ENCODE assay signal across 8 mouse cellular contexts in the genomic region with DNA sequence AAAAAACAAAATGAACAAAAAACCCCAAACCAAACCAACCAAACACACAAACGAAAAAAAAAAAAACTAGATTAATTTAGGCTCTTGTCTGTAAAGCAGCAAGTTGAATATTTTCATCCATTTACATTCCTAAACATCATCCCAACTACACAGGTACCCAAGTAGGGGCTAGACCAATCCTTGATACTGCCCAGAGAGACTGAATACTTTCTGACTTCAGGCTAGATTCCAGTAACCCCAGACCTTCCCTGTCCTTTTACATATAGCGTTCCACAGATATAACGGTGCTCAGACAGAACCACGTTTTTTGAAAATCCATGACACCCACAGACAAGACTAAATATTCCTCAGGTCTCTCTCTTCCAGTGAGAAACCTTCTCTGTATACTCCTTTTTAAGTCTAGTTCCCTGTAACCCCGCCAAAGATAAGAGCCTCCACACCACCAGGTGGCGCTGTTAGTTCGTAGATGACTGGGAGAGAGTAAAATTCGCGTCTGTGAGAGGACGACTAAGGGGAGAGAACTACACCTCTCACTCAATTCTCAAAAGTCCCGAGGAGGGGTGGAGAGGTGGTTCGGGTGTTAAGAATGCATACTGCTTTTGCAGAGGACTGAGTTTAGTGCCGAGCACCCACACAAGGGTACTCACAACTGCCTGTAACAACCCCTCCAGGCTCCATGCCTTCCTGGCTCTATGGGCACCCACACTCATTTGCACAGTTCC. TPM values are rescaled to one million over a fixed set of nuclear protein-coding genes. Genes with fewer than 3 reads are reported as not detected.
DNase-seq lines count a peak whose midpoint lies in the region; ATAC-seq and TF ChIP-seq lines count a peak whose summit lies in the region.

No protein-coding gene starts in this region.

- H3K27ac ChIP-seq in forebrain, embryonic 11.5 days (ENCODE audit: low read depth, low read length) = no peak overlapping the region
- peak overlapping the region; percentile 17; the same call in 1 of the 2 replicates for H3K27ac ChIP-seq in heart, embryonic 16.5 days (ENCODE audit: low read length)
- H3K27ac ChIP-seq in liver, embryonic 13.5 days = no peak overlapping the region
- peak overlapping the region; percentile 35; the same call in 1 of the 2 replicates for H3K27ac ChIP-seq in stomach, embryonic 14.5 days (ENCODE audit: low read length)

- peak overlapping the region; percentile 54 for H3K4me2 ChIP-seq in forebrain, embryonic 11.5 days (ENCODE audit: low read depth, low read length, severe bottlenecking)
- peak overlapping the region; percentile 66 for H3K4me2 ChIP-seq in heart, embryonic 16.5 days (ENCODE audit: low read depth, low read length)
- peak overlapping the region; percentile 65 for H3K4me2 ChIP-seq in liver, embryonic 13.5 days
- H3K4me2 ChIP-seq in stomach, embryonic 14.5 days (replicated peaks; ENCODE audit: low read depth, low read length) = peak overlapping the region; percentile 43

- H3K27me3 ChIP-seq in forebrain, embryonic 11.5 days (ENCODE audit: control insufficient read depth, insufficient read depth, low read length) = no peaks in the 10 kb centered on the region
- H3K27me3 ChIP-seq in heart, embryonic 16.5 days (ENCODE audit: control insufficient read depth, insufficient read depth, low read length) = no peaks in the 10 kb centered on the region
- no peaks in the 10 kb centered on the region for H3K27me3 ChIP-seq in liver, embryonic 13.5 days
- H3K27me3 ChIP-seq in stomach, embryonic 14.5 days (ENCODE audit: control insufficient read depth, insufficient read depth, low read length) = no peaks in the 10 kb centered on the region

- peak; percentile 76 for ATAC-seq in forebrain, embryonic 11.5 days (replicated peaks; ENCODE audit: low FRiP score)
- peak; percentile 73 for ATAC-seq in heart, embryonic 16.5 days (replicated peaks; ENCODE audit: extremely low read depth, insufficient read depth, low FRiP score)
- ATAC-seq in liver, embryonic 13.5 days (ENCODE audit: low read depth) = peak; percentile 63
- ATAC-seq in stomach, embryonic 14.5 days (ENCODE audit: insufficient number of reproducible peaks, insufficient read depth, low FRiP score, low read depth) = peak; percentile 76; the same call in 1 of the 2 replicates

- TF ChIP-seq CTCF in brain, embryonic 14.5 days (IDR thresholded peaks at IDR 0.05; ENCODE audit: borderline replicate concordance, extremely low read depth, insufficient read depth, insufficient read length) = peak; percentile 77; the same call in 1 of the 2 replicates

- H3K9me3 ChIP-seq in forebrain, embryonic 11.5 days (ENCODE audit: control insufficient read depth, low read length) = no peaks in the 10 kb centered on the region
- H3K9me3 ChIP-seq in heart, embryonic 16.5 days (replicated peaks; ENCODE audit: control insufficient read depth, low read length) = no peaks in the 10 kb centered on the region
- H3K9me3 ChIP-seq in liver, embryonic 13.5 days (replicated peaks) = no peaks in the 10 kb centered on the region
- H3K9me3 ChIP-seq in stomach, embryonic 14.5 days (ENCODE audit: control insufficient read depth, low read depth, low read length) = no peaks in the 10 kb centered on the region

- WGBS in forebrain, embryonic 11.5 days = 12% methylated on average over 13 of the region's 13 CpGs
- whole genome bisulfite sequencing in heart, embryonic 16.5 days = 11% methylated on average over 13 of the region's 13 CpGs
- WGBS in liver, embryonic 13.5 days (ENCODE audit: insufficient replicate concordance) = 10% methylated on average over 13 of the region's 13 CpGs
- 10% methylated on average over 13 of the region's 13 CpGs for WGBS in stomach, embryonic 14.5 days

- DNase-seq in CD4-positive helper T cell, adult 2 months (ENCODE audit: low read depth, low spot score) = peak; percentile 84
- DNase-seq in brain, embryonic 14.5 days (ENCODE audit: low read depth) = peak; percentile 91
- peak; percentile 91 for DNase-seq in forebrain, embryonic 11.5 days (ENCODE audit: low spot score)
- DNase-seq in kidney, postnatal 25 days = peak; percentile 90 to 96
- peak; percentile 61 for DNase-seq in liver, embryonic 13.5 days
- peak; percentile 67 to 83 for DNase-seq in natural killer cell, adult 2 months (ENCODE audit: low spot score in 2 of 2)

- H3K4me1 ChIP-seq in forebrain, embryonic 11.5 days (replicated peaks; ENCODE audit: control insufficient read depth, insufficient read depth, low read length) = no peaks in the 10 kb centered on the region
- H3K4me1 ChIP-seq in heart, embryonic 16.5 days (ENCODE audit: control insufficient read depth, insufficient read depth, low read length) = 0 out of 2 replicates have a peak, but pooled peaks cover 2% of the 10 kb centered on the region
- no peaks in the 10 kb centered on the region for H3K4me1 ChIP-seq in liver, embryonic 13.5 days (replicated peaks)
- peaks cover 4% of the 10 kb centered on the region; the same call in 1 of the 2 replicates for H3K4me1 ChIP-seq in stomach, embryonic 14.5 days (ENCODE audit: control insufficient read depth, insufficient read depth, low read length)

- H3K36me3 ChIP-seq in forebrain, embryonic 11.5 days (ENCODE audit: control insufficient read depth, insufficient read depth, low read length) = no peaks in the 10 kb centered on the region
- H3K36me3 ChIP-seq in heart, embryonic 16.5 days (ENCODE audit: control insufficient read depth, insufficient read depth) = no peaks in the 10 kb centered on the region
- no peaks in the 10 kb centered on the region for H3K36me3 ChIP-seq in liver, embryonic 13.5 days
- H3K36me3 ChIP-seq in stomach, embryonic 14.5 days (ENCODE audit: control insufficient read depth, insufficient read depth, low read length) = no peaks in the 10 kb centered on the region

- peak overlapping the region; percentile 65 for H3K9ac ChIP-seq in forebrain, embryonic 11.5 days (ENCODE audit: low read length)
- H3K9ac ChIP-seq in heart, embryonic 16.5 days (ENCODE audit: low read length) = peak overlapping the region; percentile 70
- H3K9ac ChIP-seq in liver, embryonic 13.5 days = no peak overlapping the region; the same call in 1 of the 2 replicates
- H3K9ac ChIP-seq in stomach, embryonic 14.5 days (replicated peaks; ENCODE audit: low read depth, low read length) = peak overlapping the region; percentile 34; the same call in 1 of the 2 replicates

- no peak for TF ChIP-seq POLR2A in brain, embryonic 14.5 days (IDR thresholded peaks at IDR 0.05; ENCODE audit: borderline replicate concordance, extremely low read depth, insufficient read depth, insufficient read length, poor library complexity, severe bottlenecking)

- H3K4me3 ChIP-seq in forebrain, embryonic 11.5 days (ENCODE audit: low read depth, low read length) = peak overlapping the region; percentile 40
- peak overlapping the region; percentile 55 for H3K4me3 ChIP-seq in heart, embryonic 16.5 days (ENCODE audit: low read length)
- peak overlapping the region; percentile 53 for H3K4me3 ChIP-seq in liver, embryonic 13.5 days (replicated peaks)
- peak overlapping the region; percentile 33 for H3K4me3 ChIP-seq in stomach, embryonic 14.5 days (ENCODE audit: low read depth, low read length)

RNA-seq across cellular contexts. Expression of a gene that starts 31.2 kb away (rescaled TPM):
- polyA plus RNA-seq in brain, embryonic 14.5 days (2012; rRNA removed) = 1.7 and 2.0 TPM in 2 replicates
- 0.32 and 0.35 TPM in 2 replicates for polyA plus RNA-seq in forebrain, embryonic 11.5 days (2014; fragmentation: Nextera tagmentation; extraction: Ambion mirVana)
- 5.4 and 5.8 TPM in 2 replicates for polyA plus RNA-seq in heart, embryonic 16.5 days (2015; fragmentation: Nextera tagmentation; extraction: Ambion mirVana)
- 0.34 and 0.38 TPM in 2 replicates for polyA plus RNA-seq in liver, embryonic 13.5 days (2015; fragmentation: Nextera tagmentation; extraction: Ambion mirVana)
- polyA plus RNA-seq in stomach, embryonic 14.5 days (2014; fragmentation: Nextera tagmentation; extraction: Ambion mirVana) = 32.0 and 34.1 TPM in 2 replicates

RNA-seq across cellular contexts. Expression of a gene that starts 49.5 kb away (rescaled TPM):
- not detected in 2 replicates for polyA plus RNA-seq in brain, embryonic 14.5 days (2012; rRNA removed)
- not detected in 2 replicates for polyA plus RNA-seq in forebrain, embryonic 11.5 days (2014; fragmentation: Nextera tagmentation; extraction: Ambion mirVana)
- polyA plus RNA-seq in heart, embryonic 16.5 days (2015; fragmentation: Nextera tagmentation; extraction: Ambion mirVana) = 0.12 TPM in 1 of 2 replicates, not detected in the other
- polyA plus RNA-seq in liver, embryonic 13.5 days (2015; fragmentation: Nextera tagmentation; extraction: Ambion mirVana) = 0.05 and 0.06 TPM in 2 replicates
- not detected in 2 replicates for polyA plus RNA-seq in stomach, embryonic 14.5 days (2014; fragmentation: Nextera tagmentation; extraction: Ambion mirVana)

RNA-seq across cellular contexts. Expression of a gene that starts 59.4 kb away (rescaled TPM):
- polyA plus RNA-seq in brain, embryonic 14.5 days (2012; rRNA removed) = 14.3 and 18.8 TPM in 2 replicates
- 36.2 and 37.2 TPM in 2 replicates for polyA plus RNA-seq in forebrain, embryonic 11.5 days (2014; fragmentation: Nextera tagmentation; extraction: Ambion mirVana)
- 44.5 and 45.1 TPM in 2 replicates for polyA plus RNA-seq in heart, embryonic 16.5 days (2015; fragmentation: Nextera tagmentation; extraction: Ambion mirVana)
- 13.3 and 14.5 TPM in 2 replicates for polyA plus RNA-seq in liver, embryonic 13.5 days (2015; fragmentation: Nextera tagmentation; extraction: Ambion mirVana)
- polyA plus RNA-seq in stomach, embryonic 14.5 days (2014; fragmentation: Nextera tagmentation; extraction: Ambion mirVana) = 66.4 and 75.3 TPM in 2 replicates

Comparison
In these comparisons a context has a peak if more than half of its experiments do, and no peak if none do; other contexts are left out.
1. H3K27ac ChIP-seq: peak in heart, embryonic 16.5 days (single experiment) and stomach, embryonic 14.5 days (single experiment); none in forebrain, embryonic 11.5 days (single experiment) and liver, embryonic 13.5 days (single experiment).
2. Peak in every context shown above with its lines, with median percentiles within 50 percentile points of each other: DNase-seq, ATAC-seq, H3K4me2 ChIP-seq and H3K4me3 ChIP-seq.